Comparison of ENCODE assay signal across 7 mouse cellular contexts in the genomic region with DNA sequence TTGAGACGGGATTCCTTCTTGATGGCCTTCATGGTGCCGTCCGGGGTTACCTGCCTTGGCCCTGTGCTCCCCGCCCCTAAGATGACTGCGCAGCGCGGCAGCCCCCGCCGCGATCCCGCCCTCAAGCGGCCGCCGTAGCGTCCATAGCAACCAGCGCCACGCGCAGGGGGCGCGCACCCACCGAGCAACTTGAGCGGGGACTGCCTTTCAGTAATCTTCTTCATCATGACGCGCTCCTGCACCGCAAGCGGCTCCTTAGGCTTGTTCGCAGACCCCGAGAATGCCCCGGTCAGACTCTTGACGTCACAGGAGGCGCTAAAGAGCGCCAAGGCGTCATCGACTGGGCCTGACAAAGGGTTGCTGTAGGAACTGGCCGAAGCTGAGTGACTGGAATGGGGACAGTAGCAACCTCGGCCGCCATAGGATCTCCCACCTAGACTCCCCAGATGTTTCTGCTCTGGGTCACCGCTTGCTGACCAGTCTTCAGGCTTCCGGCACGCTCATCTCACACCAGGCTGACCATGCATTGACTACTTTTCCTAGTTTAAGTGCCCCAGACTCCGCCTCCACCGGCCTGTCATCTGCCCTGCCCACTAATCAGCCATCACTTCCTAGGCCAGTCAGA. TPM values are rescaled to one million over a fixed set of nuclear protein-coding genes. Genes with fewer than 3 reads are reported as not detected.
DNase-seq lines count a peak whose midpoint lies in the region; ATAC-seq lines count a peak whose summit lies in the region.

A gene (minus strand): TSS at position 524 of the 625 bp plus-strand sequence.

- no peaks in the 10 kb centered on the region for H3K36me3 ChIP-seq in intestine, embryonic 15.5 days
- H3K36me3 ChIP-seq in limb, embryonic 11.5 days (ENCODE audit: control insufficient read depth, insufficient read depth, low read length): no peaks in the 10 kb centered on the region
- no peaks in the 10 kb centered on the region for H3K36me3 ChIP-seq in midbrain, embryonic 10.5 days

- 1% methylated on average over 42 of the region's 42 CpGs for WGBS in intestine, embryonic 15.5 days
- WGBS in limb, embryonic 11.5 days: under 1% methylated on average over 42 of the region's 42 CpGs
- WGBS in midbrain, embryonic 10.5 days: under 1% methylated on average over 42 of the region's 42 CpGs

- peak within 1 kb of the TSS; percentile 43 for H3K4me3 ChIP-seq in intestine, embryonic 15.5 days (replicated peaks)
- H3K4me3 ChIP-seq in limb, embryonic 11.5 days (ENCODE audit: low read depth, low read length): peak within 1 kb of the TSS; percentile 58
- peak within 1 kb of the TSS; percentile 75 for H3K4me3 ChIP-seq in midbrain, embryonic 10.5 days

- H3K9ac ChIP-seq in intestine, embryonic 15.5 days: peak within 1 kb of the TSS; percentile 56
- H3K9ac ChIP-seq in limb, embryonic 11.5 days (ENCODE audit: low read length): peak within 1 kb of the TSS; percentile 70

- no peaks in the 10 kb centered on the region for H3K27me3 ChIP-seq in intestine, embryonic 15.5 days (replicated peaks)
- no peaks in the 10 kb centered on the region for H3K27me3 ChIP-seq in limb, embryonic 11.5 days (ENCODE audit: control insufficient read depth, insufficient read depth, low read length)
- peaks cover 18% of the 10 kb centered on the region for H3K27me3 ChIP-seq in midbrain, embryonic 10.5 days (ENCODE audit: low read depth, poor library complexity, severe bottlenecking)

- DNase-seq in adrenal gland, adult 8-10 months: peak; percentile 59
- DNase-seq in cerebellum, adult 9-11 months: peak; percentile 73
- DNase-seq in frontal cortex, postnatal 36 days (ENCODE audit: low spot score in 2 of 2): peak; percentile 73 to 74
- DNase-seq in limb, embryonic 11.5 days (ENCODE audit: low spot score): peak; percentile 80
- peak; percentile 81 for DNase-seq in midbrain, embryonic 10.5 days (ENCODE audit: low spot score)
- peak; percentile 62 for DNase-seq in right cerebral cortex, postnatal 4 days

- 0 out of 2 replicates have a peak, but pooled peaks cover 7% of the 10 kb centered on the region for H3K4me1 ChIP-seq in intestine, embryonic 15.5 days (replicated peaks)
- H3K4me1 ChIP-seq in limb, embryonic 11.5 days (ENCODE audit: control insufficient read depth, insufficient read depth, low read length): peaks cover 11% of the 10 kb centered on the region
- peaks cover 47% of the 10 kb centered on the region for H3K4me1 ChIP-seq in midbrain, embryonic 10.5 days

- H3K27ac ChIP-seq in intestine, embryonic 15.5 days: no peak within 1 kb of the TSS
- no peak within 1 kb of the TSS for H3K27ac ChIP-seq in limb, embryonic 11.5 days (replicated peaks; ENCODE audit: low read depth, low read length)
- peak within 1 kb of the TSS; percentile 83 for H3K27ac ChIP-seq in midbrain, embryonic 10.5 days (replicated peaks)

- no peaks in the 10 kb centered on the region for H3K9me3 ChIP-seq in intestine, embryonic 15.5 days
- H3K9me3 ChIP-seq in limb, embryonic 11.5 days (ENCODE audit: control insufficient read depth, low read length): no peaks in the 10 kb centered on the region
- no peaks in the 10 kb centered on the region for H3K9me3 ChIP-seq in midbrain, embryonic 10.5 days (replicated peaks)

- H3K4me2 ChIP-seq in intestine, embryonic 15.5 days (replicated peaks): peak within 1 kb of the TSS; percentile 92
- peak within 1 kb of the TSS; percentile 89 for H3K4me2 ChIP-seq in limb, embryonic 11.5 days (ENCODE audit: low read depth, severe bottlenecking)

- peak; percentile 86 for ATAC-seq in intestine, embryonic 15.5 days
- ATAC-seq in limb, embryonic 11.5 days (ENCODE audit: insufficient number of reproducible peaks, low FRiP score, low TSS enrichment, low read depth): peak; percentile 62

RNA-seq across cellular contexts. Expression of the gene that starts here (rescaled TPM):
- total RNA-seq in adrenal gland, adult 8-10 months (2022): 10 to 100 TPM; 10.3 to 17.9 (median 13.4) TPM
- polyA plus RNA-seq in intestine, embryonic 15.5 days (2015; fragmentation: Nextera tagmentation; extraction: Ambion mirVana): 2.0 and 2.2 TPM in 2 replicates
- 4.2 and 4.9 TPM in 2 replicates for polyA plus RNA-seq in limb, embryonic 11.5 days (2014; fragmentation: Nextera tagmentation; extraction: Ambion mirVana)
- 2.7 and 2.9 TPM in 2 replicates for polyA plus RNA-seq in midbrain, embryonic 10.5 days (2016; fragmentation: Nextera tagmentation; extraction: Ambion mirVana)
